Mouse (Mus musculus) adrenal gland (tissue): ENCODE results near the gene Calcoco1.

Experiments
- intact Hi-C: fragments of 180-260 bp; cut with DNase I; formaldehyde crosslinking; loops from one replicate; pipeline ENCODE4 v1.15.1; 2025
- long read RNA-seq, 2 experiments: library from polyadenylated mRNA; unstranded; transcript quantifications; one replicate each; pipeline ENCODE4 v2.0.0; 2020; ENCODE audit warnings: borderline replicate concordance in 1 of 2; ENCODE audit not compliant: insufficient replicate concordance in 1 of 2

Calcoco1 gene
- long read RNA-seq, experiment 1, transcript Calcoco1-201 (15 exons, 2,824 nt) = major isoform, 12 of 27 reads
- long read RNA-seq, experiment 1, partial matches to known transcripts = 12 of 27 reads
- long read RNA-seq, experiment 1, other reads (novel, unspliced or antisense) = 3 of 27 reads
- long read RNA-seq, experiment 2, transcript Calcoco1-201 (15 exons, 2,824 nt) = major isoform, 7 of 18 reads
- long read RNA-seq, experiment 2, partial matches to known transcripts = 5 of 18 reads
- long read RNA-seq, experiment 2, other reads (novel, unspliced or antisense) = 6 of 18 reads

GRCm38 (mm10) chr15:102721980-102722475 is at the start of gene Calcoco1:
Gene Calcoco1 (minus strand): TSS chr15:102722178.
- intact Hi-C loops = no loop called here

- intact Hi-C loops = no loop called here
Measured at GRCm38 (mm10) chr15:102770866-102771265, 48.9 kb upstream of the Calcoco1 start.

- intact Hi-C loops = no loop called here
Measured at GRCm38 (mm10) chr15:102765207-102765606, 43.2 kb upstream of the Calcoco1 start.

- intact Hi-C loops = loop anchor here (5.0 kb wide), 2 partner anchors 210 to 415 kb away; no protein-coding TSS in a partner anchor
Measured at GRCm38 (mm10) chr15:102761745-102762378, 39.9 kb upstream of the Calcoco1 start.

GRCm38 (mm10) chr15:102757686-102758085 is 35.7 kb upstream of the Calcoco1 start:
- intact Hi-C loops = no loop called here

- intact Hi-C loops = no loop called here
Measured at GRCm38 (mm10) chr15:102755053-102755452, 33.1 kb upstream of the Calcoco1 start.

- intact Hi-C loops = no loop called here
Measured at GRCm38 (mm10) chr15:102754361-102754760, 32.4 kb upstream of the Calcoco1 start.

GRCm38 (mm10) chr15:102753170-102753569 is 31.2 kb upstream of the Calcoco1 start:
- intact Hi-C loops = no loop called here

- intact Hi-C loops = no loop called here
Measured at GRCm38 (mm10) chr15:102752164-102752563, 30.2 kb upstream of the Calcoco1 start.

GRCm38 (mm10) chr15:102750241-102750640 is 28.3 kb upstream of the Calcoco1 start:
- intact Hi-C loops = no loop called here

GRCm38 (mm10) chr15:102749103-102749502 is 27.1 kb upstream of the Calcoco1 start:
- intact Hi-C loops = no loop called here

- intact Hi-C loops = no loop called here
Measured at GRCm38 (mm10) chr15:102747853-102748252, 25.9 kb upstream of the Calcoco1 start.

- intact Hi-C loops = no loop called here
Measured at GRCm38 (mm10) chr15:102747286-102747640, 25.3 kb upstream of the Calcoco1 start.

GRCm38 (mm10) chr15:102746488-102747285 is 24.7 kb upstream of the Calcoco1 start:
- intact Hi-C loops = no loop called here

- intact Hi-C loops = no loop called here
Measured at GRCm38 (mm10) chr15:102746126-102746487, 24.1 kb upstream of the Calcoco1 start.

GRCm38 (mm10) chr15:102745387-102745786 is 23.4 kb upstream of the Calcoco1 start:
- intact Hi-C loops = no loop called here

- intact Hi-C loops = no loop called here
Measured at GRCm38 (mm10) chr15:102744831-102745230, 22.9 kb upstream of the Calcoco1 start.

GRCm38 (mm10) chr15:102744416-102744815 is 22.4 kb upstream of the Calcoco1 start:
- intact Hi-C loops = no loop called here

- intact Hi-C loops = no loop called here
Measured at GRCm38 (mm10) chr15:102743996-102744395, 22.0 kb upstream of the Calcoco1 start.

GRCm38 (mm10) chr15:102743196-102743595 is 21.2 kb upstream of the Calcoco1 start:
- intact Hi-C loops = no loop called here

GRCm38 (mm10) chr15:102742589-102742988 is 20.6 kb upstream of the Calcoco1 start:
- intact Hi-C loops = loop anchor here (1.0 kb wide), 1 partner anchor 44 kb away; no protein-coding TSS in a partner anchor
